Mouse (Mus musculus) heart, adult 2 months (tissue): ENCODE data around the gene Zfp53.

Experiments
- CTCF ChIP-seq: fragments of 200-600 bp; IDR thresholded peaks from 2 replicates; pipeline ENCODE4 v1.8.1; 2022; ENCODE audit warnings: antibody characterized with exemption, mild to moderate bottlenecking, moderate library complexity
- EP300 ChIP-seq: fragments of 200-500 bp; IDR thresholded peaks from 2 replicates; pipeline ENCODE4 v1.6.1; 2011; ENCODE audit warnings: low read depth, low read length, control low read depth; ENCODE audit not compliant: insufficient read depth
- POLR2A ChIP-seq: fragments of 200-500 bp; IDR thresholded peaks from 2 replicates; pipeline ENCODE4 v1.6.1; 2011; ENCODE audit warnings: mild to moderate bottlenecking, low read depth, low read length, control low read depth; ENCODE audit not compliant: insufficient read depth

- TF ChIP-seq CTCF (no peak), POLR2A (no peak), EP300 (no peak)
Observed at GRCm38 (mm10) chr17:21533961-21534360, 45.2 kb downstream of the Zfp53 start.
